In the genomic region with DNA sequence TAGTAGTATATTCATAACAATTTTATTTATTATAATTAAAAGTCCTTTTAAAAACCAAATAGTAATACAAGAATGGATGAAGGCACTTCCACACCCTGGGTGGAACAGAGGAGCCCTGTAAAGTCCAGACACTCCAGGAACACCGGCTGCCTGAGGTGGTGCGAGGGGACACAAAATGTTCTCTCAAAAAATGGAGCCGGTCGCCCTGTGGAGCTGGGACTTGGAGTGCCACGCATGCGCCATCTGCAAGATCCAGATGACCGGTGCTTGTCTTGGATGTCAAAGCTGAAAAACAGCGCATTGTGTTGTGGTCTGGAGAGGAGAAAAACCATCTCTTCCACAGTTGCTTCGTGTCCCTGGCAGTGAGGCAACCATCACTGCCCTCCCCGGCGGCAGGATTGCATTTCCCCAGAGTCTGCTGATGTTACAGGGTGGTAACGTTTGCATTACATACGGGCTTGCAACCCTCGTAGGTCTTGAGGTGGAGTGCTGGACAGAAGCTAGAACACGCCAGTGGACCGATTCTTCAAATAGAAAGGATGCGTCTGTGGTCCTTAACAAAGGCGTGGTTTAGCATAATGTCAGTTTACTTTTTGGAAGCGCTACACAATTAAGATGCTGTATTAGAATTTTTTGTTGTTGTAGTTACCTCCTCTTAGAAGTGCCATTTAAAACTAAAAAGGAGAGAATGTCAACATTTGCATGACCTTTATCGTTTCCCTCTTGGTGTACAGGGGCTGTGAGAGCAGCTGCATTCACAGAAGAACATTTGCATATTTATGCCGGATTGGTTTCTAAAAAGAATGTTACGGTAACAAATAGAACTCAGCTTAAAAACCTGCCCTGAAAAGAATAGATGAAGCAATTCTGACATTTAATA, we compare ENCODE assay signal across 16 mouse cellular contexts. TPM values are rescaled to one million over a fixed set of nuclear protein-coding genes. Genes with fewer than 3 reads are reported as not detected.
DNase-seq lines count a peak whose midpoint lies in the region; ATAC-seq and TF ChIP-seq lines count a peak whose summit lies in the region.
"Had no signal": no experiment of that assay in that cellular context is flagged by ENCODE, and none has a peak within 500 bp of the region (broad histone marks: within the 10 kb centered on the region; RNA-seq: fewer than 3 reads in every experiment).

No protein-coding gene starts in this region.

- peak overlapping the region; percentile 79 for H3K27ac ChIP-seq in layer of hippocampus, adult 2 months
- H3K27ac ChIP-seq: embryonic facial prominence, embryonic 12.5 days; forebrain, embryonic 10.5 days; heart, embryonic 13.5 days; hindbrain, embryonic 15.5 days had no signal

- DNase-seq in layer of hippocampus, adult 2 months (ENCODE audit: low spot score in 2 of 2) = peak in 1 of 2 experiments; percentile 26
- no peak for DNase-seq in layer of hippocampus, adult 9-10 months (ENCODE audit: low spot score)
- peak; percentile 67 for DNase-seq in A20 (ENCODE audit: low read depth, low spot score)
- DNase-seq in induced T-regulatory cell, adult 2 months (ENCODE audit: low read depth) = peak; percentile 47
- DNase-seq in thymus, postnatal 14 days = no peak
- DNase-seq in kidney, postnatal 36 days = no peak
- DNase-seq: adrenal gland, postnatal 25 days; cerebellum, adult 9-10 months; gastrocnemius, postnatal 10 days; right cerebral cortex, postnatal 4 days had no signal

- peak; percentile 59 for ATAC-seq in CD4-positive, CD25-positive, alpha-beta regulatory T cell, adult 4 months
- no peak for ATAC-seq in cerebellum, adult (ENCODE audit: insufficient number of reproducible peaks, low FRiP score, low TSS enrichment)

- H3K4me3 ChIP-seq in layer of hippocampus, adult 2 months = no peak overlapping the region; the same call in 1 of the 2 replicates
- H3K4me3 ChIP-seq: embryonic facial prominence, embryonic 12.5 days; forebrain, embryonic 10.5 days; heart, embryonic 13.5 days; hindbrain, embryonic 15.5 days had no signal

- no peak for TF ChIP-seq CTCF in layer of hippocampus, adult 2 months (conservative IDR thresholded peaks at IDR 0.05)

RNA-seq across cellular contexts. Expression of a gene that starts 9.5 kb away (rescaled TPM):
- 10 to 100 TPM; 32.0 to 40.5 TPM for total RNA-seq in layer of hippocampus, adult 2 months (2021)
- 10 to 100 TPM; 10.0 to 85.9 TPM for polyA plus RNA-seq in CD4-positive, CD25-positive, alpha-beta regulatory T cell, adult 4 months (2017; shearing (Covaris generic))

RNA-seq across cellular contexts. Expression of a gene that starts 49.9 kb away (rescaled TPM):
- total RNA-seq in layer of hippocampus, adult 2 months (2021) = 1,000 to 10,000 TPM in 1 of 2 experiments, 100 to 1,000 TPM in 1; 989 to 1,035 TPM
- polyA plus RNA-seq in CD4-positive, CD25-positive, alpha-beta regulatory T cell, adult 4 months (2017; shearing (Covaris generic)) = 1,000 to 10,000 TPM in 1 of 2 experiments, 100 to 1,000 TPM in 1; 926 to 1,094 TPM

Comparison
In these comparisons a context has a peak if more than half of its experiments do, and no peak if none do; other contexts are left out.
1. DNase-seq: peak in A20 (single experiment) and induced T-regulatory cell, adult 2 months (single experiment); none in layer of hippocampus, adult 9-10 months (single experiment), thymus, postnatal 14 days (single experiment) and kidney, postnatal 36 days (0 of 2).